Mouse (Mus musculus) MEL (cell line): ENCODE data around the gene Zic2. TPM values are rescaled to one million over a fixed set of nuclear protein-coding genes. Genes with fewer than 3 reads are reported as not detected.

Experiments
- DNase-seq: peaks from one replicate; pipeline ENCODE4 v3.0.0; 2011; ENCODE audit warnings: low read depth, low spot score
- H3K27ac ChIP-seq: 2 replicates; pipeline ENCODE4 v1.5.1; 2012; ENCODE audit warnings: low read depth, mild to moderate bottlenecking, control low read depth, low read length, moderate library complexity; ENCODE audit not compliant: control insufficient read depth
- H3K27me3 ChIP-seq, 2 experiments: fragments of 150-350 bp in 1 of 2; sonication (generic) in 1 of 2; 2 replicates each; pipeline ENCODE4 v1.6.1; 2012; ENCODE audit warnings: low read length in 2 of 2, mild to moderate bottlenecking in 2 of 2, improper control_type of control experiment in 1 of 2, moderate library complexity in 1 of 2; ENCODE audit not compliant: insufficient read depth in 2 of 2, control insufficient read depth in 1 of 2
- H3K36me3 ChIP-seq, 2 experiments: 2 replicates each; pipeline ENCODE4 v1.6.1; 2012 to 2014; ENCODE audit warnings: low read length in 2 of 2, improper control_type of control experiment in 1 of 2, inconsistent platforms in 1 of 2, mild to moderate bottlenecking in 1 of 2; ENCODE audit not compliant: insufficient read depth in 2 of 2, control insufficient read depth in 1 of 2
- H3K4me1 ChIP-seq, 2 experiments: fragments of 150-350 bp in 1 of 2; sonication (generic) in 1 of 2; 2 replicates each; pipeline ENCODE4 v1.6.1; 2012; ENCODE audit warnings: low read length in 2 of 2, improper control_type of control experiment in 1 of 2, mild to moderate bottlenecking in 1 of 2; ENCODE audit not compliant: insufficient read depth in 2 of 2, control insufficient read depth in 1 of 2
- H3K4me3 ChIP-seq, 2 experiments: fragments of 150-350 bp in 1 of 2; sonication (generic) in 1 of 2; 2 replicates each; pipeline ENCODE4 v1.5.1; 2012; ENCODE audit warnings: low read depth in 2 of 2, low read length in 2 of 2, mild to moderate bottlenecking in 2 of 2, moderate library complexity in 2 of 2, control low read depth in 1 of 2, improper control_type of control experiment in 1 of 2; ENCODE audit not compliant: control insufficient read depth in 1 of 2, insufficient read depth in 1 of 2
- H3K79me2 ChIP-seq: 2 replicates; pipeline ENCODE4 v1.6.1; 2012; ENCODE audit warnings: mild to moderate bottlenecking, low read length, moderate library complexity; ENCODE audit not compliant: control insufficient read depth, poor library complexity, insufficient read depth
- H3K9ac ChIP-seq: 2 replicates; pipeline ENCODE4 v1.6.1; 2012; ENCODE audit warnings: low read depth, mild to moderate bottlenecking, control low read depth, low read length, moderate library complexity; ENCODE audit not compliant: control insufficient read depth, poor library complexity, severe bottlenecking
- H3K9me3 ChIP-seq: fragments of 150-350 bp; sonication (generic); replicated peaks from 2 replicates; pipeline ENCODE4 v1.6.1; 2012; ENCODE audit warnings: mild to moderate bottlenecking, low read length, improper control_type of control experiment, moderate library complexity; ENCODE audit not compliant: insufficient read depth
- BHLHE40 ChIP-seq: IDR thresholded peaks from 2 replicates; pipeline ENCODE4 v1.6.1; 2012; ENCODE audit warnings: low read depth, mild to moderate bottlenecking, inconsistent platforms, low read length, improper control_type of control experiment, borderline replicate concordance
- CHD1 ChIP-seq: IDR thresholded peaks from 2 replicates; pipeline ENCODE4 v1.6.1; 2012; ENCODE audit warnings: low read depth, mild to moderate bottlenecking, inconsistent platforms, low read length, improper control_type of control experiment
- CTCF ChIP-seq, 3 experiments: IDR thresholded peaks in 2 of 3; conservative IDR thresholded peaks in 1 of 3; 2 replicates each; pipeline ENCODE4 v1.5.1; 2011 to 2012; ENCODE audit warnings: low read length in 3 of 3, low read depth in 2 of 3, mild to moderate bottlenecking in 2 of 3, improper control_type of control experiment in 1 of 3, inconsistent platforms in 1 of 3, mixed read lengths in 1 of 3, moderate library complexity in 1 of 3; ENCODE audit not compliant: control insufficient read depth in 1 of 3, insufficient read depth in 1 of 3, poor library complexity in 1 of 3, severe bottlenecking in 1 of 3
- ELF1 ChIP-seq: IDR thresholded peaks from 2 replicates; pipeline ENCODE4 v1.6.1; 2014; ENCODE audit warnings: low read depth, mild to moderate bottlenecking, inconsistent platforms, low read length, improper control_type of control experiment, moderate library complexity
- EP300 ChIP-seq, 2 experiments: IDR thresholded peaks; 2 replicates each; pipeline ENCODE4 v1.6.1; 2011; ENCODE audit warnings: improper control_type of control experiment in 2 of 2, low read length in 2 of 2, low read depth in 1 of 2, mild to moderate bottlenecking in 1 of 2
- GATA1 ChIP-seq: IDR thresholded peaks from 2 replicates; pipeline ENCODE4 v1.6.1; 2011; ENCODE audit warnings: low read depth, low read length, improper control_type of control experiment
- JUND ChIP-seq: IDR thresholded peaks from 2 replicates; pipeline ENCODE4 v1.6.1; 2011; ENCODE audit warnings: low read depth, mild to moderate bottlenecking, improper control_type of control experiment, low read length
- KAT2A ChIP-seq: conservative IDR thresholded peaks from 2 replicates; pipeline ENCODE4 v1.6.1; 2012; ENCODE audit warnings: low read depth, low read length, improper control_type of control experiment, inconsistent platforms
- MAX ChIP-seq: IDR thresholded peaks from 2 replicates; pipeline ENCODE4 v1.6.1; 2011; ENCODE audit warnings: low read length, improper control_type of control experiment
- MEF2A ChIP-seq: IDR thresholded peaks from 2 replicates; pipeline ENCODE4 v1.6.1; 2014; ENCODE audit warnings: low read depth, mild to moderate bottlenecking, inconsistent platforms, low read length, improper control_type of control experiment; ENCODE audit not compliant: poor library complexity, insufficient replicate concordance, severe bottlenecking; ENCODE audit errors: extremely low read depth
- MYC ChIP-seq: IDR thresholded peaks from 2 replicates; pipeline ENCODE4 v1.6.1; 2011; ENCODE audit warnings: low read depth, mild to moderate bottlenecking, low read length, improper control_type of control experiment, moderate library complexity
- POLR2A ChIP-seq, 2 experiments: IDR thresholded peaks; 2 replicates each; pipeline ENCODE4 v1.6.1; 2011 to 2012; ENCODE audit warnings: low read length in 2 of 2, mild to moderate bottlenecking in 2 of 2, control low read depth in 1 of 2, improper control_type of control experiment in 1 of 2, low read depth in 1 of 2, moderate library complexity in 1 of 2; ENCODE audit not compliant: control insufficient read depth in 1 of 2, insufficient read depth in 1 of 2, poor library complexity in 1 of 2
- POLR2AphosphoS2 ChIP-seq: IDR thresholded peaks from 2 replicates; pipeline ENCODE4 v1.6.1; 2011; ENCODE audit warnings: low read length, improper control_type of control experiment
- RAD21 ChIP-seq: IDR thresholded peaks from 2 replicates; pipeline ENCODE4 v1.6.1; 2011; ENCODE audit warnings: mild to moderate bottlenecking, low read depth, low read length, improper control_type of control experiment
- RCOR1 ChIP-seq: IDR thresholded peaks from 2 replicates; pipeline ENCODE4 v1.6.1; 2012; ENCODE audit warnings: low read depth, mild to moderate bottlenecking, inconsistent platforms, low read length, improper control_type of control experiment
- TCF12 ChIP-seq: IDR thresholded peaks from 2 replicates; pipeline ENCODE4 v1.6.1; 2014; ENCODE audit warnings: low read depth, mild to moderate bottlenecking, inconsistent platforms, low read length, improper control_type of control experiment, moderate library complexity
- USF1 ChIP-seq: IDR thresholded peaks from 2 replicates; pipeline ENCODE4 v1.6.1; 2014; ENCODE audit warnings: low read depth, mild to moderate bottlenecking, inconsistent platforms, low read length, improper control_type of control experiment, moderate library complexity
- ZC3H11A ChIP-seq: IDR thresholded peaks from 2 replicates; pipeline ENCODE4 v1.6.1; 2012; ENCODE audit warnings: low read depth, mild to moderate bottlenecking, inconsistent platforms, low read length, improper control_type of control experiment
- ZKSCAN1 ChIP-seq: IDR thresholded peaks from 2 replicates; pipeline ENCODE4 v1.6.1; 2012; ENCODE audit warnings: low read depth, mild to moderate bottlenecking, inconsistent platforms, low read length, improper control_type of control experiment, moderate library complexity
- ZMIZ1 ChIP-seq: IDR thresholded peaks from 2 replicates; pipeline ENCODE4 v1.6.1; 2012; ENCODE audit warnings: low read depth, mild to moderate bottlenecking, inconsistent platforms, low read length, improper control_type of control experiment, moderate library complexity
- ZNF384 ChIP-seq: IDR thresholded peaks from 2 replicates; pipeline ENCODE4 v1.6.1; 2012; ENCODE audit warnings: low read depth, mild to moderate bottlenecking, inconsistent platforms, low read length, improper control_type of control experiment
- polyA plus RNA-seq, 2 experiments: library from polyadenylated mRNA; stranded (reverse) in 1 of 2; unstranded in 1 of 2; fragments of >175 nt in 1 of 2; fragments of >200 nt in 1 of 2; gene quantifications; 2 replicates each; pipeline versions ENCODE4 v1.2.1 to v1.2.4; 2012; ENCODE audit warnings: low replicate concordance in 2 of 2, low read depth in 1 of 2; ENCODE audit not compliant: insufficient read length in 2 of 2, insufficient read depth in 1 of 2, missing spikeins in 1 of 2
- total RNA-seq: library from RNA; depleted of rRNA; stranded (reverse); fragments of 300-350 nt; gene quantifications from 2 replicates; pipeline ENCODE4 v1.2.3, GENCODE M21; 2012

The Zic2 gene
- total and polyA plus RNA-seq, 3 experiments, result 1.1 TPM; not detected in 2

DNA sequence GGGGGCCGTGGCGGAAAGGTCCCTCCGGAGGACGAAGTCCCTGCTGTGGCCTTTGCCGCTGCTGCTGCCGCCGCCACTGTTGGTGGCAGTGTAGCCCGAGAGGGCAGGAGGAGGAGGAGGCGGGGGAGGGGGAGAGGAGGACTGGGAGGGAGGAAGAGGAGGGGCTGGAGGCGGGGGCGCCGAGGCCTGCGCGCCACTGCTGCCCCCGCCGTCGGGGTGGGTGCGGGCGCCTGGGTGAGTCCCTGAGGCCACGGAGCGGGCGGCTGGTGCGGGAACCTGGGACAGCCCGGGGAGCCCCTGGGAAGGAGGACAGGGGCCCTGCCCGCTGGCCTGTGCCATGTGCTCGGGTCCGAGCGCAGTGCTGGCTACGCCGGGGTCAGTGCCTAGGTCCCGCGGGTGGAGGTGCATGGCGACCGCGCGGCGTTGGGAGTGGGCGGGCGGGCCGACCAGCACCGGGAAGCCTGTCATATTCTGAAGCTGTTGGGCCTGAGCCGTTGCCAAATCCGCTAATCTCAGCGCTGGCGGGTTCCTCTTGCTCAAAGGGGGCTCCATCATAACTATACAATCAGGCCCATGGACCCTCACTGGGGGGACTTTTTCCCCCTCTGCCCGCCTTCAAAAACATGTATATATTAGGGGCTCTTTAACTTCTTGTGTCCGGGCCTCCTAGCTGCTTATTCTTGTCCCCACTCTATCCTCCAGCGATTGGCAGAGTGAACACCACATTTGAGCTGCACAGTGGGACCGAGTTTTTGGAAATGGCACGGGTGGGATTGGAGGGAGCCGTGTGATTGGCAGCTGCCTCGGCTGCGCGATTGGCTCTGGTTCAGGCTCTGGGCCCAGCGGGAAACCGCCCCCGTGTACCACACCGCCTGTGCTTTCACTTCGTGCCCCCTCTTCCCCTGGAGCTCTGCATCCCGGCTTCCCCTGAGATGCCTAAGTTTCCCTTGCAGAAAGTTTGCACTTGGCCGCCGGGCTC is 10.2 kb upstream of the Zic2 start, which contains the start of gene Zic5 (continued):
- TF ChIP-seq ZKSCAN1 (0 out of 2 replicates have a peak, but pooled peaks have one; percentile 13), CHD1 (peak; percentile 87; the same call in 1 of the 2 replicates), TCF12 (peak; percentile 72), RAD21 (no peak), EP300 (IDR thresholded peaks at IDR 0.05; ENCODE audit: low read depth in 1 of 2, low read length in 2 of 2) (peak in 1 of 2 experiments; percentile 25; a peak in 1 of 4 replicates)

- H3K4me1 ChIP-seq, result peaks cover 8 to 10% of the 10 kb centered on the region in 2 experiments
- no peak overlapping the region for H3K27ac ChIP-seq
- peak overlapping the region; percentile 72 to 94 for H3K4me3 ChIP-seq
- H3K36me3 ChIP-seq, result peaks cover 0 to 10% of the 10 kb centered on the region in 2 experiments; a peak in 3 of 4 replicates
- H3K9ac ChIP-seq, result peak overlapping the region; percentile 93
- peak; percentile 59 for DNase-seq
- TF ChIP-seq RCOR1 (no peak), GATA1 (no peak), ELF1 (no peak), ZMIZ1 (no peak), KAT2A (no peak), BHLHE40 (no peak), MAX (no peak), USF1 (no peak), CTCF (IDR thresholded peaks at IDR 0.05 in 2 of 3, conservative IDR thresholded peaks at IDR 0.05 in 1 of 3; ENCODE audit: control insufficient read depth in 1 of 3, insufficient read depth in 1 of 3, low read depth in 2 of 3, low read length in 3 of 3, poor library complexity in 1 of 3, severe bottlenecking in 1 of 3) (no peak), JUND (no peak), ZC3H11A (no peak), POLR2A (IDR thresholded peaks at IDR 0.05; ENCODE audit: control insufficient read depth in 1 of 2, insufficient read depth in 1 of 2, low read depth in 1 of 2, low read length in 2 of 2, poor library complexity in 1 of 2) (no peak), MYC (no peak), EP300 (IDR thresholded peaks at IDR 0.05; ENCODE audit: low read depth in 1 of 2, low read length in 2 of 2) (no peak), POLR2AphosphoS2 (no peak), ZNF384 (no peak), MEF2A (no peak)
- H3K27me3 ChIP-seq, result no peaks in the 10 kb centered on the region
- H3K9me3 ChIP-seq, result no peaks in the 10 kb centered on the region
- H3K79me2 ChIP-seq, result peaks cover 40% of the 10 kb centered on the region
These were observed 9.2 kb upstream of the Zic2 start for GRCm38 (mm10) chr14:122465931-122466490.
